Mouse (Mus musculus): Measurements from ENCODE around the gene Ptch1.

- TF ChIP-seq TAL1 (IDR thresholded peaks at IDR 0.05; ENCODE audit: low read length): no peak
- no peak for TF ChIP-seq GATA1 (IDR thresholded peaks at IDR 0.05; ENCODE audit: low read length)
Observed at GRCm38 (mm10) chr13:63548571-63548970, 24.8 kb downstream of the Ptch1 start.

Measured in erythroblast, embryonic 14.5 days (primary cell).